Mouse (Mus musculus) gastrocnemius, postnatal 4 days (tissue): ENCODE measurements around the gene Kdf1. TPM values are rescaled to one million over a fixed set of nuclear protein-coding genes. Genes with fewer than 3 reads are reported as not detected.
A peak's percentile ranks its signal among the peaks of the same experiment; 100 is the strongest.

Experiments used
- DNase-seq, 2 experiments: peaks; one replicate each; pipeline ENCODE4 v3.0.0; 2021 to 2022; ENCODE audit warnings: low spot score in 2 of 2, mixed read lengths in 2 of 2
- microRNA-seq: library from miRNA; unstranded; fragments of <30 nt; microRNA quantifications from one replicate; pipeline ENCODE4 v1.2.0, GENCODE M21; 2021
- total RNA-seq, 2 experiments: library from RNA; stranded (reverse); gene quantifications; 2 replicates each; pipeline ENCODE4 v1.2.3; 2021

The Kdf1 gene
- total RNA-seq, 2 experiments from 2014 or later = not detected

DNA sequence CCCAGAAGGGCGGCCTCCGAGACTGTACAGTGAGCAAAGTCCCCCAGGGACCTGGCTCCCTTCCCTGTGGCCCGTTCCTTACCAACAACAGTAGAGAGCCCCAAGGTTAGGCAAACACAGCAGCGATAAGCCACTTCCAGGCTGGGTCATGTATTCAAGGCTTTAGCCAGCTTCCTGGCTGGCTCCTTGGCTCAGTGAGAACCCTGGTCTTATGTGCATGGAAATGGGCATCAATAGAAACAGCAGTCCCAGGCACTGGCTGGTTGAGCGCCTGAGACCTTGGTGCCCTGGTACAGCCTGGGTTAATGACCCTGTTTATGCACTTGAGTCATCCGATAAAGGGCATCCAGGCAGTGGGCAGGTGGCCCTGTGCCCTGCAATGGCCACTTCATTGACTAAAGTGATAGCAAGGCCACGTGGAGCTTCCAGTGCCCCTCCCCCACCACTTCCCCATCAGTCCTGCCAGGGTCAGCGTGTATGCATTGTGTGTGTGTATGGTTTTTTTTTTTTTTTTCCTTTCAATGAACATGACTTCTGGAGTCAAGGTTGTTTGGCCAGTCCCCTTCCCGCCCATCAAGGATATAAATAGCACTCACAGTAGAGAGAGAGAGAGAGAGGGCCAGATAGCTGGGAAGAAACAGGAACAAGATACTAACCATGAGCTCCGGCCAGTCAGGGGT, 34.1 kb downstream of the Kdf1 start, which contains the start of gene Nr0b2:
Gene Nr0b2, plus strand, starts transcription at position 609 of the 680 bp plus-strand sequence.
- no peak for DNase-seq

DNA sequence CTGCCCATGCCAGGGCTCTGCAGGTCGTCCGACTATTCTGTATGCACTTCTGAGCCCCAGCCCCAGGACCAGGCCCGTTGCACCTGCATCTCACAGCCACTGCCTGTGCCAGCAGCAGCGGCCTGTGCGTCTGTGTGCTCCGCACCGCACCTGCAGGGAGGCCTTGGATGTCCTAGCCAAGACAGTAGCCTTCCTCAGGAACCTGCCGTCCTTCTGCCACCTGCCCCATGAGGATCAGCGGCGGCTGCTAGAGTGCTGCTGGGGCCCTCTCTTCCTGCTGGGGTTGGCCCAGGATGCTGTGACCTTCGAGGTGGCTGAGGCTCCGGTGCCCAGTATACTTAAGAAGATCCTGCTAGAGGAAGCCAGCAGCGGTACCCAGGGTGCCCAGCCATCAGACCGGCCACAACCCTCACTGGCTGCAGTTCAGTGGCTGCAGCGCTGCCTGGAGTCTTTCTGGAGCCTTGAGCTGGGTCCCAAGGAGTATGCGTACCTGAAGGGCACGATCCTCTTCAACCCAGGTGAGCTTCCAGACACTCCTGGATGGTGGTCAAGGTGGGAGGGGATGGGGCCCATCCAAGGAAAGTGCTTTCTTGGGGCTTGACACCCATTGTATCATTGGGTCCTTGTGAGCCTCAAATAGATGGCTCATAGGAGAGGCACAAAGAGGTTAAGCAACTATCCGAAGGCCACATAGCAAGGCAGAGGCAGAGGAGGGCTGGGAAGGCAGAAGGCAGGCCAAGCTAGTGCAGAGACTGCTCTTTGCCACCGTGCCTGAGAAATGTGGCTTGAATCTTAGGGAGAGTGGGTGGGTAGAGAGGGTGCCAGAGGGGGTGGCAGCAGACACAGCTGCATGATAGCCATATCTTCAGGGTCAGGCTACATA, 34.9 kb downstream of the Kdf1 start:
- DNase-seq = no peak

DNA sequence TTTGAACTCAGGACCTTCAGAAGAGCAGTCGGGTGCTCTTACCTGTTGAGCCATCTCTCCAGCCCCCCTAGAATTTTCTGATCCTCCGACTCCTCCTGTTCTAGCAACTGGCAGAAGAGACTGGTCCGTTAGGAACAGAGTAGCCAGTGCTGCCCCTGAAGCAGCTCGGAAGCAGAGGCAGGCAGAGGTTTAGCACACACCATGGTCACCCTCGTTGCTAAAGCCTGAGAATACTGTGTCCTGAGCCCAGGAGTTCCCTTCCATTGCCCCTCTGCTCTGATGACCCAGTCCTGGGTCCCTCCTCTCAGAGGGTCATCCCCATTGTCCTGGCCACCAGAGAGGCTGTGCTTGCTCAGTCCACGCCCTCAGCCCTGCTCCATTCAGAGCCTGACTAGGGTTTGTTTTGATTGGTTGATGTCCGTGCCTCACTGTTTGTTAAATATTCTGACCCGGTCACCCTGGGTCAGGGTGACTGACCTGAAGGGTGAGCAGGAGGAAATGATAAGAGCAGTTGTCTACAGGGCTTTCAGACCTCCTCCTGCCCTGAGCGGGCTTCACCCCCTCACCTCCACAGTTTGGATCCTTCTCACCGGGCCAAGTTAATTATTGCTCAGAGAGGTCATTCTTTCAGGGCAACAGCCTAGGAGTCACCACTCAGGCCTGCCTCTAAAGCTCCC, 38.4 kb downstream of the Kdf1 start:
- no peak for DNase-seq

DNA sequence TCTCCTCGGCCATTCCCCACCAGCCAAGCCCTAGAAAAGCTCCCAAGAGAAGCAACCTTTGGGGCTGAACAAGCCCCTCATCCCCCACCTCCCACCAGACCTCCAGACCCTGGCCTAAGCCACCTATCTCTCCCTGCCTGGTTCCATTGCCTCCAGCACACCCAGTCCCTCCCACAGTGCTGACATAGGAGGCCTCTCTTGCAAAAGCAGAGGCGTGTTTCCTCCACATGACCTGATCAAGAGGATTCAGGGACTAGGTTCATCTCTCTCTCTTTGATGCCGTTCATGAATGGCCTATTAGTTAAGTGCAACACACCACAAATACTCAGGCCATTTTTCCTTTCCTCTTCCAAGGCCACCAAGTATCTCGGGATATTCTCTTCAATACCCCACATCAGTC, 41.1 kb downstream of the Kdf1 start:
- DNase-seq = no peak

DNA sequence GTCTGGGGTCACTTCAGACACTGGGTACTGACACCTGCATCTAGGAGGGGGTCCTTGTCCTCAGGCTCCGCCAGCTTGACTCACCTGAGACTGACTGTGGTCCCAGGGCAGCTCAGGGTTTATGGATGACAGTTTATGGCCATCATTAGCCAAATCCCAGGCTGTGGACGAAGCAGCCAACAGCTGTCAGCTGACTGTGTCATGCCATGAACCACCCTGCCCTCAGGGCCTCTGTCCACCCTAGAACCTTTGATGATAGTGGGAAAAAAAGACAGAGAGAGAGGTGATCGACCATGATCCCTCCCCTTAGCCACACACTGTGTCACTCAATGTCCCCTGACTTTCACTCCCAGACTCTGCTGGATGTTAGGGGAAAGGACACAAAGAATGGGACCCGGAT, 42.9 kb downstream of the Kdf1 start:
- no peak for DNase-seq

DNA sequence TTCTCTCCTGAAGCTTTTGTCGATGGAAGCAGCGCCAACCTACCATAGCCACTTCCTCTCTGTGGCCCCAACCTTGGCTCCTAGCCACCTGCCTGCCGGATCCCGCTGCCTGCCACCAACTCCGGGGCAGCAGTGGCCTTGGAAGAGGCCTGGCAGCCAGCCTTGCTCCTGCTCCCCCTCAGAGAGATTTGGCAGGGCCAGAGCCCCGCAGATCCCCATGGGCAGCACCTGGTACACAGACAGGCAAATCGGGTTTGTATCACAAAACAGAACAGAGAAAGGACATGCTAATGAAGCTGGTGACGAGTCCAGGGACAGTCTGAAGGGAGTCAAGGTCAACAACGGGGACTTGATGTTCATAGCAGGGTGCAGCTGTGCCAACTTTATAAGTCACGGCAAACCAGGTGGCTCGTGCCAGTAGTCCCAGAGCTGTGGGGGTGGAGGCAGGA, 44.4 kb downstream of the Kdf1 start:
- DNase-seq = no peak

DNA sequence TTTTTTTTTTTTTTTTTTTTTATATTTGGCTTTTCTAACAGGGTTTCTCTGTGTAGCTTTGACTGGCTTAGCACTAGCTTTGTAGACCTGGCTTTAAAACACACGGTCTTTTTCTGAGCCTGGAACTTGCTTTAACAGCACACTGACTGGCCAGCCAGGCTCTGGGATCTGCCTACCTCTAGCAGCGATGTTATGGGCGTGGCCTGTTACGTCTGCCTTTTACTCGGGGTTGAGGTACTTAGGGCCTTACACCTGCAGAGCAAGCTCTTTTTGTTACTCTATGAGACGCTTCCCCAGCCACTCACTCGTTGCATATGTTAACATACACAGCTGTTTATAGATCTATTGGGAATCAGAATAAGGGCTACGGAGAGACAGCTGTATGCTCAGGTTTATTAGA, 48.5 kb downstream of the Kdf1 start:
- no peak for DNase-seq

DNA sequence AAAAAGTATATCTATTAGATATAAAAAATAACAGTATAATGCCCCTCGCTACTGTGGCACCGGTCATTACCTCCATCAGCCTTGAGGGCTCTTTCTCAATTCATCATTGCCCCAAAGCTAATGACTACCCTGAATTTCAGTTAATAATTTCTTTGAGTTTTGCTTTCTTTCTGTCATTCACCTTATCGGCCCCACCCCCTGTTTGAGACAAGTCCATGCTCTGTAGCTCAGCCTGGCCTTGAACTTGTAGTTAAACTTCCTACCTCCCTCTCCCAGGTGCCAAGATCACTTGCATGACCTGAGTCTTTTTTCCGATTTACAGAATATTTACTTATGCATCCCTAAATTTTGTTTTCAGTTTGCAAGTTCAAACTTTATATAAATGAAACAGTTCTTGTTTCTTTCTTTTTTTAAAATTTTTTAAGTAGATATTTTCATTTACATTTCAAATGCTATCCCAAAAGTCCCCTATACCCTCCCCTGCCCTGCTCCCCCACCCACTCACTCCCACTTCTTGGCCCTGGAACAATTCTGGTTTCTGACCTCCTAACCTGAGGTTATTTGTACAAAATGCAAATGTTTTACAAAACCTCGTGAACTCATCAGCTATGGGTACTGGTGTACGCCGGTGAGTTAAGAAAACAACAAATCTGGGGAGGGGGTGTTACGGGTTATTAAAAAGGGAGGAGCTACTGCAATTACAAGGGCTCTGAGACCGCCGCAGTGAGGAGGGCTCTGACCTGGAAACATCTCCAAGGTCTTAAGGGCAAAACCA, 50.7 kb downstream of the Kdf1 start:
- DNase-seq = no peak

DNA sequence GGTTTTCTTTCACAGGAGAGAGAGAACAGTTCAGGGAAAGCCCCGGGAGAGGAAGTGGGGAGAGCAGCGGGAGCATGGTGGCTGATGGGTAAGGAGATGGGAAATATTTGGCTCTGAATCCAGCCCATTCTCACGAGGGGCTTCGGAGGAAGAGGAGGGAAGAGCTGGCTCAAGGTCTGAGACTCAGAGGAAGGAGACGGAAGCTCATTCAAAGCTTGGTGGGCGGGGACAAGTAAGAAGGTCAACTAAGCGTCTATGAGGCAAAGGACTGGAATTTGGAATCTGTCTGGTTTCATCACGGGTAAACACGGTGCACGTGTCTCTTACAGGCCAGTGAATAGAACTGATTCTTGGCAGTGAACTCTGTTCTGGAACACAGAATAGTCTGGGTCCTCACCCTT, 51.3 kb downstream of the Kdf1 start:
- DNase-seq = no peak

DNA sequence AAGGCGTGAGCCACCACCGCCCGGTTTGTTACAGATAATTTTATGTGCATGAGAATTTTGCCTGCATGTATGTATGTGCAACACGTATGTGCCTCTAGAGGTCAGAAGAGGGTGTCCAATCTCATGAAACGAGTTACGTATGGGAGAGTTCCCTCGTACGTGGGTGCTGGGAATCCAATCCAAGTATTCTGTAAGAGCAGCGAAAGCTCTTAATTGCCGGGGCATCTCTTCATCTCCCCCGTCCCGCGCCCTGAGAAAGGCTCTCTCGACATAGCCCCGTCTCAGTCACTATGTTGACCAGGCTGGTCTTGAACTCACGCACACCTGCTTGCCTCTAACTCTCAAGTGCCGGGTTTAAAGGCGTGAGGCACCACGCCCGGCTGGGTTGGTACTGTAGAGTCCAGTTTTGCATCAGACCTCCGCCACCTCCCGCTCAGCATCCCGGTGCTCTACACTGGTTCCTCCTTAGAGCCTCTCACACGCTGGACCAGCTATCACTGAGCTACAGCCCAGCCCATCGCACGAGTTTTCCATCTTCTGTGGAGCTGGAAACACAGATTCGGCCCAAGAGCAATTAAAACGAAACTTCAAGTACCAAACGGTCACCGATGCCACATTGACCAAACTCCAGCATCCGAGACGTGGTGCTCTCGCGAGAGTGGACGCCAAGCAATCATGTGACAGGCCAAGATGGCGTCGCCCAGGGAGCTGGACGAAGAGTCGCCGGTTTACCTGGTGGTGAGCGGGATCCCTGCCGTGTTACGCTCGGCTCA, 55.5 kb downstream of the Kdf1 start, which contains the start of gene Gpatch3:
Gene Gpatch3, plus strand, starts transcription at position 676 of the 773 bp plus-strand sequence.
- peak; percentile 83 to 92 for DNase-seq

DNA sequence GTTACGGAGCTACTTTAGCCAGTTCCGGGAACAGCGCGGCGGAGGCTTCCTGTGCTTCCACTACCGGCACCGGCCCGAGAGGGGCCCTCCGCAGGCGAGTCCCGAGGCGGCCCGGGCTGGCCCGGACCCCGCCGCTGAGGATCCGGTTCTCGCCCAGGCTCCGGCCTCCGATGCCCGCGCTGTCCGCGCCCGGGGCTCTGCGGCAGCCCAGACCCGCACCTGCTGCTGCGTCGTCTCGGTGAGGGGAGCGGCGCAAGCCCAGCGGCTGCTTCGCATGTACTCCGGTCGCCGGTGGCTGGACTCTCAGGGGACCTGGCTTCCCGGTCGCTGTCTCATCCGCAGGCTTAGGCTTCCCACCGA, 56.1 kb downstream of the Kdf1 start:
- no peak for DNase-seq

DNA sequence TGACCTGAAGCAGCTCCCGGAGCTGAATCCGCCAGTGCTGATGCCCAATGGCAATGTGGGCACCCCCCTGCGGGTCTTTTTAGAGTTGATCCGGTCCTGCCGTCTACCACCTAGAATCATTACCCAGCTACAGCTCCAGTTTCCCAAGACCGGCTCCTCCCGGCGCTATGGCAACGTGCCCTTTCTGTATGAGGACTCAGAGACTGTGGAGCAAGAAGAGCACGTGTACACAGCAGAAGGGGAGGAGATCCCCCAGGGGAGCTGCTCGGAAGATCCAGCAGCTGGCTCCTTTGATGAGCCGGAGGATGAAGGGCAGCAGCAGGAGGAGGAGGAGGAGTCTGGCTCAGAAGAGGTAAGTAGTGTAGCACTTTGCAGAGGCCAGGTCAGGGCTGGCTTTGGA, 59.2 kb downstream of the Kdf1 start:
- DNase-seq = no peak

Small RNA genes lying within 50 kb of the gene (microRNA-seq; reads per million reads assigned to microRNA genes)
- gene Gm23158 = not detected

Other genes starting within 250 kb of the Kdf1 start
- gene Tmem222, start 241.2 kb upstream of the Kdf1 start, total RNA-seq = 10 to 100 TPM; 28.7 to 29.1 TPM
- 10 to 100 TPM; 43.1 to 45.0 TPM for gene Wdtc1, start 165.5 kb upstream of the Kdf1 start, total RNA-seq
- gene Slc9a1, start 149.3 kb upstream of the Kdf1 start, total RNA-seq = 10 to 100 TPM; 24.1 to 24.4 TPM
- under 1 TPM; 0.57 to 0.74 TPM for gene Tent5b, start 38.8 kb upstream of the Kdf1 start, total RNA-seq
- gene Trnp1, start 20.4 kb upstream of the Kdf1 start, total RNA-seq = 1 to 10 TPM; 3.4 to 4.6 TPM
- 10 to 100 TPM; 73.7 to 80.7 TPM for gene Nudc, start 27.0 kb downstream of the Kdf1 start, total RNA-seq
- not detected for gene Nr0b2, start 34.4 kb downstream of the Kdf1 start, total RNA-seq
- 1 to 10 TPM; 5.2 to 6.0 TPM for gene Gpatch3, start 55.8 kb downstream of the Kdf1 start, total RNA-seq
- 1 to 10 TPM; 6.5 to 7.6 TPM for gene Gpn2, start 65.4 kb downstream of the Kdf1 start, total RNA-seq
- gene Sfn, start 83.2 kb downstream of the Kdf1 start, total RNA-seq = 1 to 10 TPM; 2.2 to 2.3 TPM
- gene Zdhhc18, start 131.2 kb downstream of the Kdf1 start, total RNA-seq = 10 to 100 TPM; 20.8 to 23.7 TPM
- 10 to 100 TPM; 11.3 to 11.7 TPM for gene Pigv, start 153.7 kb downstream of the Kdf1 start, total RNA-seq
- 10 to 100 TPM; 55.0 to 55.5 TPM for gene Arid1a, start 237.8 kb downstream of the Kdf1 start, total RNA-seq